15 mouse cellular contexts compared by ENCODE assay signal in genomic region chr10:18664016-18664415, GRCm38 (mm10).
"Had no signal": no experiment of that assay in that cellular context is flagged by ENCODE, and none has a peak within 500 bp of the region (broad histone marks: within the 10 kb centered on the region; RNA-seq: fewer than 3 reads in every experiment).

No protein-coding gene starts in this region.

- DNase-seq: kidney, adult 2 months; kidney, postnatal 14 days; layer of hippocampus, adult 9-11 months; layer of hippocampus, postnatal 36 days; left cerebral cortex, postnatal 4 days; lung, adult 18-20 months; lung, postnatal 36 days; midbrain, embryonic 14.5 days; right cerebral cortex, postnatal 4 days; spleen, adult 18-20 months had no signal

- H3K27ac ChIP-seq: kidney, embryonic 15.5 days; limb, embryonic 13.5 days; liver, embryonic 14.5 days; neural tube, embryonic 12.5 days had no signal

- H3K36me3 ChIP-seq: limb, embryonic 13.5 days had no signal

- H3K4me1 ChIP-seq: kidney, embryonic 15.5 days; limb, embryonic 13.5 days; neural tube, embryonic 12.5 days had no signal

- H3K27me3 ChIP-seq: kidney, embryonic 15.5 days; limb, embryonic 13.5 days; neural tube, embryonic 12.5 days had no signal

- H3K4me3 ChIP-seq: kidney, embryonic 15.5 days; limb, embryonic 13.5 days; myocyte; neural tube, embryonic 12.5 days had no signal
